Mouse (Mus musculus) liver, adult 2 months (tissue): ENCODE data around the gene Card10.

Experiments
- CTCF ChIP-seq: fragments of 200-500 bp; IDR thresholded peaks from 2 replicates; pipeline ENCODE4 v1.5.1; 2011; ENCODE audit warnings: low read depth, low read length, control low read depth
- POLR2A ChIP-seq: fragments of 200-500 bp; IDR thresholded peaks from 2 replicates; pipeline ENCODE4 v1.6.1; 2011; ENCODE audit warnings: low read length, control low read depth; ENCODE audit not compliant: insufficient read depth; ENCODE audit errors: extremely low read depth

DNA sequence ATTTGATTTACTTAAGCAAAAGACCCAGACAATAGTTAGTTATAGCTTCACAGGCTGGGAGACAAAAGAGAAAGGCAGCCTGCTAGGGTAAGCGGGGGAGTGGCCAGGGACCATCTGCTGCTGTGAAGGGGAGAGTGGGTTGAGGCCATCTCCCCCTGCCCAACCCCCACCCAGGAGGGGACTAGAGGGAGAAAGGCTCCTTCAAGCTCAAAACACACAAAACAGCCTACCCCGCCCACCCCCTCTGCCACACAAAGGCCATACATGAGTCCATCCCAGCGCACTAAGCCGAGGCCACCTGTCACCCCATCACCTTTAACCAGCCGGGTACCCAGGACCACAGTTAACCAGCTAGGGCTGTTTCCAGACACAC lies 31.9 kb downstream of the Card10 start:
- no peak for TF ChIP-seq CTCF
- no peak for TF ChIP-seq POLR2A
